Mouse (Mus musculus): ENCODE data around the gene Mbd4. TPM values are rescaled to one million over a fixed set of nuclear protein-coding genes. Genes with fewer than 3 reads are reported as not detected.
A peak's percentile ranks its signal among the peaks of the same experiment; 100 is the strongest.

The Mbd4 gene
- total and polyA plus RNA-seq, 3 experiments: 0.49 to 2.7 (median 1.9) TPM

DNA sequence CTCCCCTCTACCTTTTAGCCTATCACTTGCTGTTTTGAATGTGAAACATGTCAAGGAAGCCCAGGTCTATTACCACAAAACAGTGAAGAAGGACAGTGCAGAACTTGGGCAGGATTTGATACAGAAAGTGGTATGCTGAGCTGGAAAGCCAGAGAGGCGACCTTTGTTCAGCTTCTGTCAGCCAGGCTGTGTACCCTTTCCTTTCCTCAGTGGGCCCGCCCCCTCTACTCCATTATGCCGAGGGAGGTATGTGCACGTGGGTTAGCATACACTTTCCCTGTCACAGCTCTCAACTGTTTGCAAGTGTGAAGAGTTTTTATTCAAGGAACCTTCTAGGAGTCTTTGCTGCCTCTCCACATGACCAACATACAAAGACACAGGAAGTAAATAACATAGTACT is 6.1 kb upstream of the Mbd4 start:
- DNase-seq: no peak

DNA sequence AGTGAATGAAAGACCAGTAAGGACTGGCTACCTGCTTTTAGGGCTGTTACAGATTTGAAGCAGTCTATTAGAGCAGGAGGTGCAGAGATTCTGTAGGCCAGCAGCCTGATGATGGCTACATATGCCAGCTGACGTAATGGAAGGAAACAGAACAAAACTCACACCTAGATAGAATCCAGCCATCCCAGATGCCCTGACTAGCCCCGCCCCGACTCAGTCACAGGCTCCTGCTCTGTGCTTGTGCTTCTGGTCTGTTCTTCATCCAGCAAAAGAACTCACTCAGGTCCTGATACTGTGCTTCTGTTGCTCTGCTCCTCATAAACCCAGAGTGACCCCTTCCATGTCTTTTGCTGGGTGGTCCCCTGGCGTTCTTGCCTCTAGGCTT is 3.2 kb upstream of the Mbd4 start:
- DNase-seq: no peak

DNA sequence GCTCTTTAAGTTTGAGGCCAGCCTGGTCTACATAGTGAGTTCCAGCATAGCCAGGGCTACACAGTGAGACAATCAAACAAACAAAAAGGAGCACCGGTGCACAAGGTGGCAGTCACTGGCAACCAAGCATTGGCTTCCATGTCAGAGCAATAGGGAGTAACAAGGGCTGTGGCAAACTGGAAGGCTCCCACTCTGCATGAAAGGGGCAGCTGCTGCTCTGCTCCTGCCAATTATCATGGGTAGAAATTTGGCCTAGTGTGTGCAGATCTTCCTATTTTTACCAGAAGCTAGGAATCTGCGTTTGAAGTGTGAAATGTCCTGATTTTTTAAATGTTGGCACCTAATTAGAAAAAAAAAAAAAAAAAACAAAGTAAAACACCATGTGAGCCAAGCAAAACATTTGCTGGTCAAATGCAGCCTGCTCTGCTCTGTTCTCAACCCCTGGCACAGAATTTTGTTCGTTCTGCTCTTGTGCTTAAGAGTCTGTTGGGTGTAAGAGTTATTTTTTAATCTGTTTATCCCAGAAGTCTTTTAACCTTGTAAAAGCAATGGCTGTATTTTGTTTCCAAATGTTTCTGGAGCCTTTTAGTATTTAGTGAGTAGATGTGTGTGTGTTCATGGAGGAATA is 2.7 kb upstream of the Mbd4 start:
- DNase-seq: no peak

DNA sequence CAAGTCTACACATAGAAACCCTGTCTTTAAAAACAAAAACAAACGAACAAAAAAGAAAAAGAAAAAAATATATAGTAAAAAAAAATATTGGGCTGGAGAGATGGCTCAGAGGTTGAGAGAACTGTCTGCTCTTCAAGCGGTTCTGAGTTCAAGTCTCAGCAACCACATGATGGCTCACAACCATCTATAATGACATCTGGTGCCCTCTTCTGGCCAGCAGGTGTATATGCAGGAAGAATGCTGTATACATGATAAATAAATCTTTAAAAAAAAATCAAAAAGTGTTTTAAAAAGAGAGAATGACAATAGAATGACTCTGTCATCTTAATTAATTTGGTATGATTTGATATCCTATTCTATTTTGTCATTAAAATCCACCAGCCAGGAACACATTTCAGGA is 1.3 kb upstream of the Mbd4 start:
- DNase-seq: no peak

DNA sequence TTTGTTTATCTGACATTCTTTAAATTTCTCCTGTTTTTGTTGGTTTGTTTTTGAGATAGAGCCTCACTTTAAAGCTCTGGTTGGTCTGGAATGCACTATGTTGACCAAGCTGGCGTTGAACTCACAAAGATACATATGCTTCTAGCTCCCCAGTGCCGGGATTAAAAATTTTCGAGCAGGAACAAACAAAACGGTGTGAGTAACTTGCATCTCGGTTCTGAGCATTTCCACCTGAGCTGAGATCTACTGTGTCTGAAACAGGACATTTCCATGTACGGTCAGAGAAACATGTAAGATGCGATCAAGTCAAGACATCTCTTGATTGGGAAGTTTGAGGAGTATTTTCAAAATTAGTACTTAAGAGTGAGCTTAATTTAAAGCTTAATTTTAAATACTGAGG is 814 bp upstream of the Mbd4 start:
- no peak for DNase-seq

DNA sequence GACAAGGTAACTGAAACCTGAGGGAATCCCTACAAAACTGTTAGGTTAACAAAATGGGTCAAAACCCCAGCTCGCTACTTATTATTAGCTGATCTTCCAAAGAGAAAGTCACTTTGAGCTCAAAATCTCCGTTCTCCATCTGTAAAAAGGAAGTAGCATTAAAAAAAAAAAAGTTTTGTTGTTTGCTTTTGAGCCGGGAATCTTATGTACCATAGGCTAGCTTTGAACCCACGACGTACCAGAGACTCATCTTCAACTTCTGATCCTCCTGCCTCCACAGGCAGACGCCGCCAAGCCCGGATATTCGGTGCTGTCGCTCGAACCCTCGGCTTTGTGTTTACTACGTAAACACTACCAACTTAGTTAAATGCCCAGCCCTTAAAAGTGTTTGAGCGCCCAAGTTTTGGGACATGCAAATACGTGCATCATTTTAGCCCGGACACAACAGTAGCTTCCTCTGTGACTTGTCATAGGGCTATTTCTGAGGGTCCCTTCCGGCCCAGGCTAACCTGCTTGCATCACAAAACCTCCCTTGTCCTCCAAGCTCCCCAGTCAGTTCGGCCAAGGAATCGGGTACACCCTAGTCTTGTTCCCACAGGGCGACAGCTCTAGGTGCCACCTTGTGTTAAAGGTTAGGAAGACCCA is 603 bp downstream of the Mbd4 start:
- DNase-seq: no peak

DNA sequence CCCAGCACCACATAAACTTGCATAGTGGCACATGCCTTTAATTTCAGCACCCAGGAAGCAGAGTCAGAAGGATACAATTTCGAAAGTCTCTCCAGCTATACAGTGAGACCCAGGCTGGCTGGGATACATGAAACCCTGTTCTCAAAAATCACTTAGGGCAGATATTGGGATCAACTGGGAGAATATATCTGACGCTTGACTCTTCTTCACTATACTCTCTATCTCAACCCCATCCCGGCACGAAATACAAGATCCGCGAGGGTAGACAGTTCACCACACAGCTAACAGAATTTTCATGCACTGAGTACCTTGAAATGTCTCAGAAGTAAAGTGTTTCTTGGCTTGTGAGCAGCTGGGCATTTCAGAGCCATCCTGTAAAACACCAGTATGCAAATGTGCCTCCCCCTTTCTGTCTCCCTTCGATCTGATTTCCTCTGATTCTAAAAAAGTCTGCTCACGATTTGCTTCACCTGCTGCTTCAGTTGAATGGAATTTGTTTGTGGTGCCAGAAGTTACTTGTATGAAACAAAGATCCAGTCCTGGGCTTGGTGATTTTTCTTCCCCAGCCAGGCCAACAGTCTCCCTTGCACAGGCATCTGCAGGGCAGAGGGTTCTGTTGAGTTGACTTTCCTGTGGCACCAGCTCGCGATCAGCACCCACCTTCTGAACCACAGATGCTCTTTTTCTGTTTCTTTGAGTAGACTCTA is 4.4 kb downstream of the Mbd4 start:
- DNase-seq: no peak

DNA sequence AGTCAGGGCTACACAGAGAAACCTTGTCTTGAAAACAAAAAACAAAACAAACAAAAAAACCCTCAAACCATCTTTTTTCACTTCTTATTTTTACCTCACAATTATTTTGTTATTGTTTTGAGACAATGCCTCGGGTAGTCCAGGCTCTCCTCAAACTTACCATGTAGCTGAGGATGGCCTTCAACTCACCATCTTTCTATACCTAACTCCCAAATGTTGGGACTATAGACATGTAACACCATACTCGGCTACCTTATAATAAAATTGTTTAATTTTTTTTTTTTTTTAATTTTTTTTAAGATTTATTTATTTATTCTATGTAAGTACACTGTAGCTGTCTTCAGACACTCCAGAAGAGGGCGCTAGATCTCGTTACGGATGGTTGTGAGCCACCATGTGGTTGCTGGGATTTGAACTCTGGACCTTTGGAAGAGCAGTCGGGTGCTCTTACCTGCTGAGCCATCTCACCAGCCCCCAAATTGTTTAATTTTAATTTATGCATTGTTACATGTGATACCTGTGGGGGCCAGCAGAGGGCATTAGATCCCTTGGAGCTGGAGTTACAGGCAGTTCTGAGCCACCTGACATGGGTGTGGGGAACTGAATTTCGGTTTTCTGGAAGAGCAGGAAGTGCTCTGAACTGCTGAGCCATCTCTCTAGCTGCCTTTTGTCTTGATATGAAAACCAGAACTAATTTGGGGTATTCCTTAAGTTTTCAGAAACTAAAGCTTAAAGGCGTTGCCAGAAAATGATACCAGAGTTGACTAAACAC is 6.3 kb downstream of the Mbd4 start:
- DNase-seq: peak; percentile 45

DNA sequence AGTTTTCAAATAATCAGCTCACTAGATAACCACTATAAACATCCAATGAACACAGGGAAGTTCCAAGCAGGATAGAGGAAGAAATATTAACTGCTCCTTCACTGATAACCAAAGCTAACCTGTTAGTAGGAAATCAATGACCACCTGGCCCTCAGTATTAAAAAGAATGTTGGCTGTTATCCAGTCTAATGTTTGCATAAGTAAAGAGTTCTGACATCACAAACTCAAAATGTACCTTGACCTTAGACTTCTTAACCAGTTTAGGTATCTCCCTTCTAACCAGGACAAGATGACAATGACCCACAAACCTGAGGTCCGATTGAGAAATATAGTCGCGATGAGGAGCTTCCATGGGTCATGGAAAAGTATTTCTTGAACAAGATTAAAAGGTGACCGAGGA is 8.2 kb downstream of the Mbd4 start:
- no peak for DNase-seq

DNA sequence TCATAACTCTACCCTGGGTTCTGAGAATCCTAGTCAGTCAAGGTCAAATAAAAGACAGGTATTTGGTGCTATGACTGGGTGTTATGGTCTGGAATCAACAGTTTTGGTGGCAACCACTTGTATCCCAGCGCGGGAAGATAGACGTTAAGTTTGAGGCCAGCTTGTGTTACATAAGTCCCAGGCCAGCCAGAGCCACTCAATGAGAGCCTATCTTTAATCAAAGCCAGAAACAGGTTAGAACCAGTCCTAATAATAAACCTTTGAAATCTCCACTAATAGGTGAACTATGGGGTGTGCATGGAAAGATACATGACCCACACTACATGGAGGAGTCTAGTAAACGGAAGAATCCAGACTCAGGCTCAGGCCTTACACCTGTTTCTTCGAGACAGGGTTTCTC is 14.4 kb downstream of the Mbd4 start:
- DNase-seq: no peak

DNA sequence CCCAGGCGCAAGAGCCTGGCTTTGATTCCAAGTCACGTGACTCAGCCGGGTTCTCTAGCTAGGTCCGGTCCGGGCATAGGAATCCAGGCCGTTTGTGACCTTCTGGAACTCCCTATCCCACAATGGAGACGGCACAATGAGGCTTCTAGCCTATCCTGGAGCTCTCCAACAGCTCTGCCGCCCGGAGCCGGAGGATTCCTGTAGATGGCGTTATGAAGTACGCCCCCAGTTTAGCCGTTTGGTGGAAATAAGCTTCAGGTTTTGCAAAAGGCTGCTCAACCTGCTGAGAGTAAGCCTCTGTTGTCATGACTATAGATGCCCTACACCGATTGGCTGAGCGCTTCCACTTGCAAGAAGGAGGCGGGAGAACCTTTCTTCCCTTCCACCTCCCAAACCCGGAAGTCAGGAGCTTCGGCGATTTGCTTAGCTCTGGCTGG is 15.0 kb downstream of the Mbd4 start, which contains the start of gene Efcab12:
Gene Efcab12 (minus strand): TSS at position 252 of the 437 bp plus-strand sequence.
- DNase-seq: peak; percentile 83

DNA sequence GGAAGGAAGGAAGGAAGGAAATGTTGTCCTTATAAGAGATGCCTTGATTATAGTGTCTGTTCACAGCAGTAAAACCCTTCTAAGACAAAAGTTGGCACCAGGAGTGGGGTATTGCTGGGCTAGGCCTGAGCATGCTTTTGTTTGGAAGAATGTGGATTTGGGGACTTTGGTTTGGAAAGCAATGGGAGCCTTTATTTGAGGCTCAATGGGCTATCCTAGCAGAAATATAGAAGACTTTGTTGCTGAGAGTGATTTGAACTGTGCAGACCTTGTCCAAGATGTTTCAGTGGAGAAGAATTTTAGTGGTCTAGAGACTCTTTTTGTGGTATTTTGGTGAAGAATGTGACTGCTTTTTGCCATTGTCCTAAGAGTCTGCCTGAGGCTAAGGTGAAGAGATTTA is 19.3 kb downstream of the Mbd4 start:
- no peak for DNase-seq

DNA sequence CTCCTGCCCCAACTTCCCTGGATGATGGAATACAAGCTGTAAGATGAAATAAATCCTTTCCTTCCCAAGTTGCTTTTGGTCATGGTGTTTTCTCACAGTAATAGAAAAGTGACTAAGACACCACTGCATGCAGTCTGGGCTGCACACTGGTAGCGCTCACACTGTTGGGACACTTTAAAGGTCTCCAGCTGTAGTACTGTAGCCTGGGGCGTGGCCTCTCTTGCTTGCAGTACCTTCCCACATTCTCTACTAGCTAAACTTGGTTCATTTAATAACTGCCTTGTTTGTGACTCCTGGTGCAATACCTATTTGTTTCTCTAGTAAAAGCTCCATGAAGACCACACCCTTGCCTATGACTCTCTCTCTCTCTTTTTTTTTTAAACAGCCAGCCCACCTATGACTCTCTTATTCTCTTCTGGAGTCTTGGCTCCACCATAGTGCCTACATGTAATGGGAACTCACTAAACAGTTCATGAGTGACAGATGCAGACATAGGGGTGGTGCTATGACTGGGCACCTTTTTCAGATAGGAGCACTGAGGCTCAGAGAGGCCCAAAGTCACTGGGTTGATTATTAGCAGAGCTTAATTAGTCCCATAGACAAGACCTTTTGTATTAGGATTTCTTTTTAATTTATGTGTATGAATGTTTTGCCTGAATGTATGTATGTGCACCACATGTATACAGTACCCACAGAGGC is 20.9 kb downstream of the Mbd4 start:
- DNase-seq: no peak

DNA sequence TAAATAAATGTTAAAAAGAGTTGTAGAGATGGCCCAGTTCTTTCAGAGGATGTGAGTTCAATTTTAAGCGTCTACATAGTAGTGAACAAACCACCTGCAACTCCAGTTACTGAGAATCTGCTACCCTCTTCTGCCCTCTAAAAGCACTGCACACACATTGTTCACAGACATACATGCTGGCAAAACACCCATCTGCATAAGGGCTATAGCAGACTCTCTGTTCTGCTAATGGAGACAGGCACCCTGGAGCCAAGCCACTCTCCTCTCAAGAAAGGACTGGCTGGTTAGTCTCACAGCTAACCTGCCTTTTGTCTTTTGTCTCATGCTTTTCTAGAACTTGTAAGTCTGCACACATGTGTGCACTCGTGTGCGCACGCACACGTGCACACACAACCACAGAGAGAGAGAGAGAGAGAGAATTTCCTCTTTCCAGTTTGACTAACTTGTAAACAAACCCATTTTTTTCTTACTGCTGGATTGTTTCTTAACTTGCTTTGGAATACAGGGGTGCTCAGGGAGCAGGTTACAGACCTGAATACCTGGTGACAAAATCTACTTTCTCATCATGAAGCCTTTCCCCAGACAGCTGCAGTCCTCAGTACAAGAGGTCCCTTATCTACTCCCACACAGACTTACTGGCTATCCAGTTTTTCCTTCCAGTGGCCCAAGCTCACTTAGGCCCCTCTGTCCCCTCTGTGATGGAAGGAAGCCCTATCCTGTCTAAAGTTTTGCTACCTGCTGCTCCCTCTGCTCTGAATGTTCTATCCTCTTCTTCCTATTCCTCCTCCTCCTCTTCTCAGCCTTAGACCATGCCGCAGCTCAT is 22.2 kb downstream of the Mbd4 start:
- DNase-seq: no peak

DNA sequence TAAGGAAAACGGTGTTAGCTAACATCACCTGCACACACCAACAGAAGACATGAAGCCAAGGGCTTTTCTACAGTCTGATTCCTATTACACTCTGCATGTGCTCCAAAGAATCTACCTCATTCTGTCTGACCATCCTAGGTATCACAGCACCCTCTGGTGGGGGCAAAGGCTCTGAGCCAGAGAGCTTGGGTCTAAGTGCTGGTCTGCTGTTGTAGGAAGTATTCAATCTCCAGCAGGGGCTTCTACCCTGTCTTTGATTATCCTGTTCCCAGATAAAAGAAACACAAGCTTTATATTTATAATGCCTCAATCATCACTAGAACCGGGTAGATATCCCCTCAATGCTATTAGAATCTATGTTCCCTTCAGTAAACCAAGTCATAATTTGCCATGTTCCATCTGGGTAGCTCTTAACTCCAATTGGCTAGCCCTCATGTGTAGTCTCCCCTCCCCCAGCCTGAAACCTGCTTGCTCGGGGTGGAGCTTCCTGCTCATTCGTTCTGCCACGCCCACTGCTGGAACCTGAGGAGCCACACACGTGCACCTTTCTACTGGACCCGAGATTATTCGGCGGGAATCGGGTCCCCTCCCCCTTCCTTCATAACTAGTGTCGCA is 29.2 kb downstream of the Mbd4 start:
- DNase-seq: peak; percentile 63

DNA sequence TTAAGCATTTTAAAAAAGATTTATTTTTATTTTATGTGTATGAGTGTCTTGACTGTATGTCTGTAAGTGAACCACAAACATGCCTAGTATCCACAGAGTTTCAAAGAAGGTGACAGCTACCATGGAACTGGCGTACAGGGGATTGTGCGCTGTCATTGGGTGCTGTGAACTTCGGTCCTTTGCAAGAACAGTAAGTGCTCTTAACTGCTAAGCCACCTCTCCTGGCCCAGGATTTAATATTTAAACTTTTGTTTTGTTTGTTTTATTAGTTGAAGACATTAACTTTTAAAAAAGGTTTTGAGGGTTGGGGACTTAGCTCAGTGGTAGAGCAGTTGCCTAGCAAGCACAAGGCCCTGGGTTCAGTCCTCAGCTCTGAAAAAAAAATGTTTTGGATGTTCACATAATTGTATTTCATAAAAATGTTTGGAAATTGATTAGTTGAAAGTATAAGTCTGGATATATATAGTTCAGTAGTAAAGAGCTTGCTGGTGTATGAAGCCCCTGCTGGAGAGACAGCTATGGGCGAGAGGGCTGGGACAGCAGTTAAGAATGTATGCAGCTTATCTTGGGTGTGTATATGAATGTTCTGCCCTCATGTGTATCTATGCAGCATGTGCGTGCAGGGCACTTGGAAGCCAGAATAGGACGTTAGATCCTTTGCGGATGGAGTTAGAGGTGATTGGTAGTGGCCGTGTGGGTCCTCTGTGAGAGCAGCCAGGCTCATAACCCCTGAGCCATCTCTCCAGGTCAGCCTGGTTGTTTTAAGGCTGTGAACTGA is 31.8 kb downstream of the Mbd4 start:
- DNase-seq: no peak

DNA sequence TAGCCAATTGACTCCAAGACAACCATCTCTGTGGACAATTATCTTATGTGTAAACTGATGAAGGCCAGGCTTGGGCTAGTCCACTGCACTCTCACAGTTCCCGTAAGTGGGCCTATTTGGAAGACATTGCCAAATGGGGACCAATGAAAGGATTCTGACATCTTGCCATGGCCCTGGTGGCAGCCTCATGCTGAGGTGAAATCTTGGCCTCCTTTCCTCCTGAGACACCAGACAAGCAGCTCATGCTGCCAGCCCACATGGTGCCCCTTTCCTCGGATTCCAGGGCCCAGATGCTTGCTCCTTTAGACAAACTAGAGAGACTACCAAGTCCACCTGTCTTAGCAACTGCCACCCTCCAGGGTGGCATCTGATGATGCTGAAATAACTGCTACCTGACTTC is 35.0 kb downstream of the Mbd4 start:
- DNase-seq: no peak

DNA sequence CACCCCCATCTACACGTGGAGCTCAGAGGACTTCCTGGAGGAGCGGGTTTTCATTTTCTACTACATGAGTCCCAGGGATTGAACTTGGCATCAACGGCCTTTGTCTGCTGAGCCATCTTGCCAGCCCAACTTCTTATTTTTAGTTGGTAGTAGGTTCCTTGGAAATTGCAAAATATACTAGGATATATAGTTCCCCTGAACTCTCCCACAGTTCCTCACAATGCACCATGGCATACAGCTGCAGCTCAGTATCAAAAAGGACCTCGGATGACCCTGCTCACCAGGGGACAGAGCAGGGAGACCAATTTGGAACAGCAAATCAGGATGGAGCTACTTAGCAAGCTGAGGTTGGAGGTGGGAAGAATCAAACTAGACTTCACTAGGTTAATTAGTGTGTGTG is 38.1 kb downstream of the Mbd4 start:
- no peak for DNase-seq

DNA sequence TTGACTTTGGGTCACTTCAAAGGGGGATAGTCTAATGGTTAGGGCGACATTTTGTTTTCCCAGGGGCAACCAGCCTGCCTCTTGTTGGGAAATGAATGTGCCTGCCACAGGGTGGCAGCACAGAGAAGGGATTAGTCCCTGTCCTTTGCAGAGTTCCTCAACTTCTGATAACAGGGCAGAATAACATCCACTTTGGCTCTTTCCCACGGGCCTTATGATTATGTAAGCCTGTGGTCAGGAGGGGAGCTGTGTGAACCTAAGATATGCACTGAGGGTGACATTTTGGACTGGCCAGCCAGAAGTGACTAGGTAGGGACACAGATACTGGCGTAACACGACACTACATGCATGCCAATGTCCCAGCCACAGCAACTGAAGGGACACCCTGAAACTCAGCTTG is 39.1 kb downstream of the Mbd4 start:
- DNase-seq: peak; percentile 72

DNA sequence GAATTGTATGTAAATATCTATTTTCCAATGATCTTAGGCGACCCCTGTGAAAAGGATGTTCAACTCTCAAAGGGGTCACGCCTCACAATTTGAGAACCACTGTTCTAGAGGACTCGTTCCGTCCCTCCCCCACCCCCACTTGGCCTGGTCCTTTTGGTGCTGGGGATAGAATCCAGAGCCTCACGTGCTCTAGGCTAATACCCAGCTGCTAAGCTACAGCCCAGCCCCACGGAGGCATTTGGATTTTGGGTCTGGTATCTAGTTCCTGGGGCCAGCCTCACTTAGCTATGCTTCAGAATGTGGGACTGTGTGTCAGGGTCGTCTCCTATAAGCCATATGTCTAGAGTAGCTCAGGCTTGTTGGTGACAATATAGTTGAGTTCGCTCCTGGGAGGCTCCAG is 41.6 kb downstream of the Mbd4 start:
- no peak for DNase-seq

All from adrenal gland, adult 2 months (tissue).